In genomic region chr17:34349429-34349828, GRCm38 (mm10) we compare ENCODE assay signal across 9 mouse cellular contexts. TPM values are rescaled to one million over a fixed set of nuclear protein-coding genes. Genes with fewer than 3 reads are reported as not detected.
DNase-seq lines count a peak whose midpoint lies in the region; ATAC-seq and TF ChIP-seq lines count a peak whose summit lies in the region.
"Had no signal": no experiment of that assay in that cellular context is flagged by ENCODE, and none has a peak within 500 bp of the region (broad histone marks: within the 10 kb centered on the region; RNA-seq: fewer than 3 reads in every experiment).

No protein-coding gene starts in this region.

- 5% methylated on average over 4 of the region's 4 CpGs for WGBS in forebrain, postnatal 0 days
- 5% methylated on average over 4 of the region's 4 CpGs for WGBS in forebrain, embryonic 15.5 days
- 4% methylated on average over 4 of the region's 4 CpGs for WGBS in heart, postnatal 0 days
- WGBS in midbrain, embryonic 14.5 days = 4% methylated on average over 4 of the region's 4 CpGs

- peak; percentile 90 for DNase-seq in forebrain, postnatal 0 days
- peak; percentile 84 for DNase-seq in R1 (ENCODE audit: low read depth, low spot score)
- peak; percentile 88 to 93 for DNase-seq in cerebellum, postnatal 14 days
- DNase-seq in heart, postnatal 0 days (ENCODE audit: low spot score) = peak; percentile 16
- DNase-seq in layer of hippocampus, postnatal 36 days = peak; percentile 61 to 73
- peak; percentile 92 for DNase-seq in midbrain, embryonic 14.5 days
- peak; percentile 58 to 86 for DNase-seq in spleen, postnatal 14 days (ENCODE audit: low spot score in 2 of 2)

- no peaks in the 10 kb centered on the region for H3K36me3 ChIP-seq in forebrain, postnatal 0 days (ENCODE audit: insufficient read depth)
- no peaks in the 10 kb centered on the region for H3K36me3 ChIP-seq in forebrain, embryonic 15.5 days
- H3K36me3 ChIP-seq in heart, postnatal 0 days (replicated peaks; ENCODE audit: control insufficient read depth, insufficient read depth, low read length) = no peaks in the 10 kb centered on the region
- H3K36me3 ChIP-seq in midbrain, embryonic 14.5 days (ENCODE audit: control insufficient read depth, insufficient read depth, low read length) = no peaks in the 10 kb centered on the region
- H3K36me3 ChIP-seq: midbrain, embryonic 12.5 days had no signal

- H3K4me1 ChIP-seq in forebrain, postnatal 0 days (ENCODE audit: insufficient read depth) = no peaks in the 10 kb centered on the region
- H3K4me1 ChIP-seq in forebrain, embryonic 15.5 days = no peaks in the 10 kb centered on the region
- H3K4me1 ChIP-seq in heart, postnatal 0 days (ENCODE audit: control insufficient read depth, insufficient read depth) = no peaks in the 10 kb centered on the region
- no peaks in the 10 kb centered on the region for H3K4me1 ChIP-seq in midbrain, embryonic 14.5 days (ENCODE audit: control insufficient read depth, insufficient read depth, low read length)
- H3K4me1 ChIP-seq: midbrain, embryonic 12.5 days had no signal

- H3K27ac ChIP-seq in forebrain, postnatal 0 days (ENCODE audit: low read depth, low read length) = no peak overlapping the region
- no peak overlapping the region for H3K27ac ChIP-seq in forebrain, embryonic 15.5 days (replicated peaks)
- H3K27ac ChIP-seq in heart, postnatal 0 days (ENCODE audit: low read depth) = no peak overlapping the region
- no peak overlapping the region for H3K27ac ChIP-seq in midbrain, embryonic 14.5 days (replicated peaks; ENCODE audit: low read depth, low read length)
- H3K27ac ChIP-seq: midbrain, embryonic 12.5 days had no signal

- peak; percentile 93 for TF ChIP-seq CTCF in forebrain, postnatal 0 days (IDR thresholded peaks at IDR 0.05; ENCODE audit: low read depth)
- peak; percentile 86 for TF ChIP-seq CTCF in heart, postnatal 0 days (IDR thresholded peaks at IDR 0.05; ENCODE audit: low read depth)

- H3K27me3 ChIP-seq in forebrain, postnatal 0 days (ENCODE audit: insufficient read depth, low read length) = no peaks in the 10 kb centered on the region
- H3K27me3 ChIP-seq in forebrain, embryonic 15.5 days = no peaks in the 10 kb centered on the region
- H3K27me3 ChIP-seq in heart, postnatal 0 days (ENCODE audit: control insufficient read depth, insufficient read depth, low read length) = peaks cover 5% of the 10 kb centered on the region; the same call in 1 of the 2 replicates
- no peaks in the 10 kb centered on the region for H3K27me3 ChIP-seq in midbrain, embryonic 14.5 days (ENCODE audit: control insufficient read depth, insufficient read depth, low read length)

- no peaks in the 10 kb centered on the region for H3K9me3 ChIP-seq in forebrain, postnatal 0 days (ENCODE audit: low read length)
- H3K9me3 ChIP-seq in forebrain, embryonic 15.5 days = no peaks in the 10 kb centered on the region
- H3K9me3 ChIP-seq in heart, postnatal 0 days (replicated peaks; ENCODE audit: control insufficient read depth, low read length) = no peaks in the 10 kb centered on the region
- H3K9me3 ChIP-seq in midbrain, embryonic 14.5 days (ENCODE audit: control insufficient read depth, low read length) = no peaks in the 10 kb centered on the region
- H3K9me3 ChIP-seq: midbrain, embryonic 12.5 days had no signal

- no peak for TF ChIP-seq EP300 in heart, postnatal 0 days (IDR thresholded peaks at IDR 0.05; ENCODE audit: low read depth)

- no peak overlapping the region for H3K4me3 ChIP-seq in forebrain, postnatal 0 days (ENCODE audit: low read depth, low read length)
- no peak overlapping the region for H3K4me3 ChIP-seq in forebrain, embryonic 15.5 days
- no peak overlapping the region for H3K4me3 ChIP-seq in heart, postnatal 0 days (ENCODE audit: low read depth, low read length)
- H3K4me3 ChIP-seq in midbrain, embryonic 14.5 days (replicated peaks; ENCODE audit: low read depth, low read length) = no peak overlapping the region
- H3K4me3 ChIP-seq: midbrain, embryonic 12.5 days had no signal

- no peak overlapping the region for H3K9ac ChIP-seq in forebrain, postnatal 0 days
- H3K9ac ChIP-seq in forebrain, embryonic 15.5 days (replicated peaks) = no peak overlapping the region
- H3K9ac ChIP-seq in heart, postnatal 0 days (replicated peaks; ENCODE audit: low read depth, low read length) = no peak overlapping the region
- H3K9ac ChIP-seq in midbrain, embryonic 14.5 days (replicated peaks; ENCODE audit: low read length) = no peak overlapping the region
- H3K9ac ChIP-seq: midbrain, embryonic 12.5 days had no signal

- H3K4me2 ChIP-seq in forebrain, postnatal 0 days (ENCODE audit: low read depth) = no peak overlapping the region
- H3K4me2 ChIP-seq in forebrain, embryonic 15.5 days (replicated peaks) = no peak overlapping the region
- H3K4me2 ChIP-seq in heart, postnatal 0 days (ENCODE audit: low read depth, low read length) = no peak overlapping the region
- no peak overlapping the region for H3K4me2 ChIP-seq in midbrain, embryonic 14.5 days (ENCODE audit: low read length)
- H3K4me2 ChIP-seq: midbrain, embryonic 12.5 days had no signal

- no peak for ATAC-seq in forebrain, postnatal 0 days
- ATAC-seq in forebrain, embryonic 15.5 days (replicated peaks) = no peak
- ATAC-seq in heart, postnatal 0 days (ENCODE audit: insufficient read depth, low read depth) = no peak
- ATAC-seq in midbrain, embryonic 14.5 days (ENCODE audit: low FRiP score, low TSS enrichment) = no peak

RNA-seq across cellular contexts. Expression of gene Btnl2, which starts 5.2 kb away (rescaled TPM):
- total RNA-seq in forebrain, postnatal 0 days (2014; rRNA removed) = not detected in 2 replicates
- not detected in 2 replicates for polyA plus RNA-seq in forebrain, postnatal 0 days (2015; fragmentation: Nextera tagmentation; extraction: Ambion mirVana)
- 0.06 TPM in 1 of 2 replicates, not detected in the other for polyA plus RNA-seq in forebrain, embryonic 15.5 days (2015; fragmentation: Nextera tagmentation; extraction: Ambion mirVana)
- not detected in 2 replicates for total RNA-seq in heart, postnatal 0 days (2014; rRNA removed; ENCODE audit: low replicate concordance)
- polyA plus RNA-seq in heart, postnatal 0 days (2015; fragmentation: Nextera tagmentation; extraction: Ambion mirVana) = not detected in 2 replicates
- total RNA-seq in layer of hippocampus, postnatal 36 days (2021) = under 1 TPM; 0.43 to 0.82 TPM
- not detected in 2 replicates for polyA plus RNA-seq in midbrain, embryonic 14.5 days (2014; fragmentation: Nextera tagmentation; extraction: Ambion mirVana)

RNA-seq across cellular contexts. Expression of gene H2-Eb2, which starts 24.0 kb away (rescaled TPM):
- total RNA-seq in forebrain, postnatal 0 days (2014; rRNA removed) = 0.15 TPM in 1 of 2 replicates, not detected in the other
- polyA plus RNA-seq in forebrain, postnatal 0 days (2015; fragmentation: Nextera tagmentation; extraction: Ambion mirVana) = 0.04 TPM in 1 of 2 replicates, not detected in the other
- 0.14 TPM in 1 of 2 replicates, not detected in the other for polyA plus RNA-seq in forebrain, embryonic 15.5 days (2015; fragmentation: Nextera tagmentation; extraction: Ambion mirVana)
- total RNA-seq in heart, postnatal 0 days (2014; rRNA removed; ENCODE audit: low replicate concordance) = not detected in 2 replicates
- polyA plus RNA-seq in heart, postnatal 0 days (2015; fragmentation: Nextera tagmentation; extraction: Ambion mirVana) = not detected in 2 replicates
- not detected for total RNA-seq in layer of hippocampus, postnatal 36 days (2021)
- polyA plus RNA-seq in midbrain, embryonic 14.5 days (2014; fragmentation: Nextera tagmentation; extraction: Ambion mirVana) = 0.16 TPM in 1 of 2 replicates, not detected in the other
- polyA plus RNA-seq: midbrain, embryonic 12.5 days had no signal

RNA-seq across cellular contexts. Expression of gene Btnl1, which starts 27.5 kb away (rescaled TPM):
- total RNA-seq in forebrain, postnatal 0 days (2014; rRNA removed) = not detected in 2 replicates
- polyA plus RNA-seq in forebrain, postnatal 0 days (2015; fragmentation: Nextera tagmentation; extraction: Ambion mirVana) = not detected in 2 replicates
- not detected in 2 replicates for polyA plus RNA-seq in forebrain, embryonic 15.5 days (2015; fragmentation: Nextera tagmentation; extraction: Ambion mirVana)
- not detected in 2 replicates for total RNA-seq in heart, postnatal 0 days (2014; rRNA removed; ENCODE audit: low replicate concordance)
- not detected in 2 replicates for polyA plus RNA-seq in heart, postnatal 0 days (2015; fragmentation: Nextera tagmentation; extraction: Ambion mirVana)
- total RNA-seq in layer of hippocampus, postnatal 36 days (2021) = not detected
- not detected in 2 replicates for polyA plus RNA-seq in midbrain, embryonic 14.5 days (2014; fragmentation: Nextera tagmentation; extraction: Ambion mirVana)
- polyA plus RNA-seq: midbrain, embryonic 12.5 days had no signal

RNA-seq across cellular contexts. Expression of gene H2-Eb1, which starts 43.8 kb away (rescaled TPM):
- 1.5 and 2.1 TPM in 2 replicates for total RNA-seq in forebrain, postnatal 0 days (2014; rRNA removed)
- 2.5 and 2.7 TPM in 2 replicates for polyA plus RNA-seq in forebrain, postnatal 0 days (2015; fragmentation: Nextera tagmentation; extraction: Ambion mirVana)
- 1.1 and 1.6 TPM in 2 replicates for polyA plus RNA-seq in forebrain, embryonic 15.5 days (2015; fragmentation: Nextera tagmentation; extraction: Ambion mirVana)
- total RNA-seq in heart, postnatal 0 days (2014; rRNA removed; ENCODE audit: low replicate concordance) = 1.2 TPM in 1 of 2 replicates, not detected in the other
- polyA plus RNA-seq in heart, postnatal 0 days (2015; fragmentation: Nextera tagmentation; extraction: Ambion mirVana) = 4.1 and 4.4 TPM in 2 replicates
- total RNA-seq in layer of hippocampus, postnatal 36 days (2021) = 1 to 10 TPM; 1.3 TPM
- 2.4 and 2.7 TPM in 2 replicates for polyA plus RNA-seq in midbrain, embryonic 14.5 days (2014; fragmentation: Nextera tagmentation; extraction: Ambion mirVana)

RNA-seq across cellular contexts. Expression of gene BC051142, which starts 49.2 kb away (rescaled TPM):
- 6.5 and 9.0 TPM in 2 replicates for total RNA-seq in forebrain, postnatal 0 days (2014; rRNA removed)
- 4.4 and 5.5 TPM in 2 replicates for polyA plus RNA-seq in forebrain, postnatal 0 days (2015; fragmentation: Nextera tagmentation; extraction: Ambion mirVana)
- 1.5 and 3.3 TPM in 2 replicates for polyA plus RNA-seq in forebrain, embryonic 15.5 days (2015; fragmentation: Nextera tagmentation; extraction: Ambion mirVana)
- not detected in 2 replicates for total RNA-seq in heart, postnatal 0 days (2014; rRNA removed; ENCODE audit: low replicate concordance)
- polyA plus RNA-seq in heart, postnatal 0 days (2015; fragmentation: Nextera tagmentation; extraction: Ambion mirVana) = 0.41 and 0.62 TPM in 2 replicates
- 1 to 10 TPM; 2.3 to 3.6 TPM for total RNA-seq in layer of hippocampus, postnatal 36 days (2021)
- polyA plus RNA-seq in midbrain, embryonic 14.5 days (2014; fragmentation: Nextera tagmentation; extraction: Ambion mirVana) = 5.8 and 6.2 TPM in 2 replicates

Comparison
In these comparisons a context has a peak if more than half of its experiments do, and no peak if none do; other contexts are left out.
1. DNase-seq: peak in every context shown above with its lines; median percentile 92 in midbrain, embryonic 14.5 days; 90 in cerebellum, postnatal 14 days; 90 in forebrain, postnatal 0 days; 84 in R1; 72 in spleen, postnatal 14 days; 67 in layer of hippocampus, postnatal 36 days; 16 in heart, postnatal 0 days.